Mouse (Mus musculus) MEL (cell line): ENCODE data around the gene RPS10-NUDT3.

ENCODE experiments used
- CTCF ChIP-seq, 3 experiments: IDR thresholded peaks in 2 of 3; conservative IDR thresholded peaks in 1 of 3; 2 replicates each; pipeline ENCODE4 v1.5.1; 2011 to 2012; ENCODE audit warnings: low read length in 3 of 3, low read depth in 2 of 3, mild to moderate bottlenecking in 2 of 3, improper control_type of control experiment in 1 of 3, inconsistent platforms in 1 of 3, mixed read lengths in 1 of 3, moderate library complexity in 1 of 3; ENCODE audit not compliant: control insufficient read depth in 1 of 3, insufficient read depth in 1 of 3, poor library complexity in 1 of 3, severe bottlenecking in 1 of 3
- JUND ChIP-seq: IDR thresholded peaks from 2 replicates; pipeline ENCODE4 v1.6.1; 2011; ENCODE audit warnings: low read depth, mild to moderate bottlenecking, improper control_type of control experiment, low read length
- POLR2AphosphoS2 ChIP-seq: IDR thresholded peaks from 2 replicates; pipeline ENCODE4 v1.6.1; 2011; ENCODE audit warnings: low read length, improper control_type of control experiment

DNA sequence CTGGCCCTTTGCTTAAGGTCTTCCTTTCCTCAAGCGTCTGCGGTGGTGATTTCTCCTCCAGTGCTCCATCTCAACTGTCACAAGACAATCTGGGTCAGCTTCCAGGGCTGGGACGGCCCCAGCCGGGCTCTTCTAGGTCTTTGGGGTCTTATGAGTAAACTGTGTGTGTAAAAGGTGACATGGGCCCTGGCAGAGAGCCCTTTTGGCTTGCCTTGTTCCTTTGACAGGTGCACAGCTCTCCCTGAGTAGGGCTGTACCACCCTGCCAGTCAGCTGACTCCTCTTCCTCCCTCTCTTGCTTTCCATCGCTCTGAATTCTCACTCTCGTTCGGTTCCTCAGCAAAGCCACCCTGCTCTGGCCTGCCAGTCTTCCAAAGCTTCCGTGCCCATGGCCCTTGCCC, 22.1 kb upstream of the RPS10-NUDT3 start:
- TF ChIP-seq POLR2AphosphoS2, result no peak
- TF ChIP-seq CTCF (IDR thresholded peaks at IDR 0.05 in 2 of 3, conservative IDR thresholded peaks at IDR 0.05 in 1 of 3; ENCODE audit: control insufficient read depth in 1 of 3, insufficient read depth in 1 of 3, low read depth in 2 of 3, low read length in 3 of 3, poor library complexity in 1 of 3, severe bottlenecking in 1 of 3), result no peak
- no peak for TF ChIP-seq JUND
